Comparison of ENCODE assay signal across 13 mouse cellular contexts in the genomic region with DNA sequence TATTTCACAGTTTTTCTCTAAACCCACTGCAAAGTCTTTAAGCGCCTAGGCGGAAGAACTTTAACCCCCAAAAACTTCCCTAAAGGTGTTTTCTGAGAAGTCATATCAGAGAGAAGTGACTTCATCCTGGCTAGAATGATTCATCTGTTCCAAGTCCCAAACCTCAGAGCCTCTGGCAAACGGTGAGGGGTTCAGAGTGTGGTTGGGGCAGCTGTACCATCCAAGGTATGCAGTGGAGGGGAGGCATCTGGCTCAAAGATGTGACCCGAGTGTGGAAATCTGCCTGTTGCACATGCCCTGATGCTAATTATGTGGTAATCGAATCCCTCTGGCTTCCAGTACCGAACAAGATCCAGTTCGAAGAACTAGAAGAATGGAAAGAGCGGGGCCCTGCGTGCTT.
"Had no signal": no experiment of that assay in that cellular context is flagged by ENCODE, and none has a peak within 500 bp of the region (broad histone marks: within the 10 kb centered on the region; RNA-seq: fewer than 3 reads in every experiment).

No protein-coding gene starts in this region.

- H3K27ac ChIP-seq: kidney, postnatal 0 days; limb, embryonic 13.5 days; liver, embryonic 14.5 days; midbrain, embryonic 13.5 days had no signal

- H3K9me3 ChIP-seq: limb, embryonic 13.5 days; midbrain, embryonic 13.5 days had no signal

- H3K9ac ChIP-seq: limb, embryonic 13.5 days; liver, embryonic 14.5 days; midbrain, embryonic 13.5 days had no signal

- H3K4me3 ChIP-seq: limb, embryonic 13.5 days; midbrain, embryonic 13.5 days had no signal

- H3K36me3 ChIP-seq: limb, embryonic 13.5 days; midbrain, embryonic 13.5 days had no signal

- H3K4me1 ChIP-seq: midbrain, embryonic 13.5 days had no signal

- ATAC-seq: lung, postnatal 0 days; midbrain, embryonic 13.5 days had no signal

- H3K27me3 ChIP-seq: limb, embryonic 13.5 days; midbrain, embryonic 13.5 days had no signal

- DNase-seq: kidney, postnatal 36 days; layer of hippocampus, adult 9-11 months; layer of hippocampus, postnatal 36 days; lung, adult 2 months; lung, postnatal 36 days; right cerebral cortex, adult 18-20 months; right cerebral cortex, postnatal 25 days; thymus, postnatal 4 days had no signal

- H3K4me2 ChIP-seq: limb, embryonic 13.5 days; midbrain, embryonic 13.5 days had no signal
